Mouse (Mus musculus): ENCODE data around the gene Runx3. TPM values are rescaled to one million over a fixed set of nuclear protein-coding genes. Genes with fewer than 3 reads are reported as not detected.

Gene Runx3
- total RNA-seq, 2 experiments from 2014 or later = 0.14 TPM; not detected in 1

DNA sequence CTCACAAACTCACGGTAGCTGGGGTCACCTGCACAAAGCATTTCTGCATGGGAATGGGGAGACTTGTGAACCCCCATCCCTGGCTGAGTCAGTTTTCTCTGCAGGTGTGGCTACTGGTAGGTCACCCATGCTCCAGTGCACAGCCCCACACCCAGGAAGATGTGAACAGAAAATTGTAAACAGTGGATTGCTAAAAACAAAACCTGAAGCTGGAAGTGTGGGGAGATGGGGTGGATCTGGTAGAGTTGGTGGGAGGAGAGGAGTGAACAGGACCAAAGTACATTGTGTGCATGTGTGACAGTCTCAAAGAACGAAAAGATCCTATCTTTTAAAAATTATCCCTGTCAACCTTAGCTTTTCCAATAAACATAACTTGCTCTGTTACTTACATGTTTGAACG is 100.2 kb downstream of the Runx3 start:
- intact Hi-C loops (cut with DNase I) = loop anchor here (5.0 kb wide), 1 partner anchor 52 kb away; the partner anchor contains the start of gene Clic4
- no peak for DNase-seq (ENCODE audit: extremely low spot score in 1 of 2, low spot score in 2 of 2)
- Histone ChIP-seq H3K4me3 (no peak overlapping the region), H3K27ac (no peak overlapping the region)
- no peak for TF ChIP-seq CTCF (IDR thresholded peaks at IDR 0.05)

DNA sequence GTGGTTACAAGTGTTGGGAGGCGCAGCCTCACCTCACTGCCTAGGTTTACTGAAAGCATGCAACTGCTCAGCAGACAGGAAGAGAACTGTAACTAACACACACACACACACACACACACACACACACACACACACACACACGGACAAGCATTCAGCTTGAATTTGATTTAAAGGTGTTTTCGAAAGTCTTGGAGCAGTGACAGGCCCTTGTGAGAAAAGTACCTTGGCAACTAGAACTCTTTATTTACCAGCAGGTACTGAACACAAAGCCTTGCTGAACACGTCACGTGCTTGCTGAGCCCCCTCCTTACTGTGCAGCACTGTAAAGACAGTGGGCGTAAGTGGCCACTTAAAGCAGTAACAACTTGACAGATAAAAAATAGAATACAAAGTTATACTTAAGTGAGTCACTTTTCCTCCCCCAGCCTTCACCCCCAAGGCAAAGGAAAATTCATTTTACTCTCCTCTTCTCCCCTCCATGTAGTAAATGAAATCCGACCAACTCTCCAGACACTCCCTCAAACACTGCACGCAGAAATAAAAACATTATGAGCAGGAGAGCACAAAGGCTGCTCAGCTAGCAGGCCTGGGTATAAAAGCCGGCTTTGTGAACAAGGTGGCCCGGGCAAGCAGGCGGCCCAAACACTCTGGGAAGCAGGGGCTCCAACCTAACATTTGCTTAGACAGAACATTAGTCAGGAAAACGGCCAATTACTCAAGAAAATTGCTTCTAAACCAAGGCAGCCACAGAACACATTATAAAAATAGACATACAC is 101.4 kb downstream of the Runx3 start:
- DNase-seq (ENCODE audit: extremely low spot score in 1 of 2, low spot score in 2 of 2) = no peak
- TF ChIP-seq CTCF (IDR thresholded peaks at IDR 0.05) = no peak
- H3K27ac ChIP-seq = no peak overlapping the region
- H3K4me3 ChIP-seq = no peak overlapping the region
- intact Hi-C loops (cut with DNase I) = loop anchor here (5.0 kb wide), 1 partner anchor 50 kb away; the partner anchor contains the start of gene Clic4

DNA sequence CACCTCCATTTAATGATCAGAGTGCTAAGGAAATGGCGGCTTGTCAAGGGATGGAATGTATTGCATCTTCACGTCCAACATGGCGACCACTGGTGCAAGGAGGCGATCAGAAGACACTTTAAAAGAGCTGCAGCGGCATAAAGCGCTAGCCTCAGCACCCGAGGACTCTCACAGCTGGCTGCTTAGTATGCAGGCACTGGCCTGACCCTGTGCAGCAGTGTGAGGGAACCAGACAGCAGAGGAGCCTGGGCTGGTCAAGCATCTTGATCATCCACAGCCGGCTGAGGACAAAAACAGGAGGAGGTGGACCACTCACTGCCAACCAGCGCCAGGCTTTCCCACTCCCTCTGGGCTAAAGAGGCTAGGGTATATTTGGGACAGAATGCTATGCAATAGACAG is 103.4 kb downstream of the Runx3 start:
- no peak for TF ChIP-seq CTCF (IDR thresholded peaks at IDR 0.05)
- no peak overlapping the region for H3K27ac ChIP-seq
- DNase-seq (ENCODE audit: extremely low spot score in 1 of 2, low spot score in 2 of 2) = no peak
- no peak overlapping the region for H3K4me3 ChIP-seq
- intact Hi-C loops (cut with DNase I) = loop anchor here (5.0 kb wide), 1 partner anchor 48 kb away; the partner anchor contains the start of gene Clic4

DNA sequence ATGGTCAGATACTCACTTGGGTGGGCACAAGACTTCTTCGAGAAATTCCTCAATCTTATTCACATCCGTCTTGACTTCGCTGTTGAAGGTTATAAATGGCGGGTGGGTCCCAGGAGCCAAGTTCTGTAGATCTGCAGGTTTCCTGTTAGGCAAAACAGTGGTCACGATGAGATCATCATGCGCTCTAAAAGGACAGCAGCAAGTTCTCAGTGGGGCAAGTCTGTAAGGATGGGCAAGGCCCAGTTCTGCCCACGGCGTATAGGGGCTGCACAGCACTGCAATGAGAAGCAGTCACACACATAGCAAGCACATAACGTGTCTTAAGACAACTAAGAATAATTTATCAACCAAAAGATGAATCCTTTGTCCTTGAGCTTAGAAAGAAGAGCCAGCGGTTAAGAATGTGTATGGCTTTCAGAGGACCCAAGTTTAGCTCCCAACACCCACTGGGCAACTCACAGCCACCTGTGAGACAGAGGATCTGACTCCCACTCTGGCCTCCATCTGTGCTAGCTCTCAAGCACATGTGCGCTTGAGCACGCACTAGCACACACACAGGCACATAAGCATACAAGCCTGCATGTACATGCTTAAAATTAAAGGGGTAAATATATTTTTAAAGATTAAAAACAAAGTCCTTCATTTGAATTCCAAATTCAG is 105.7 kb downstream of the Runx3 start:
- intact Hi-C loops (cut with DNase I) = no loop called here

More for the DNA sequence above, 105.7 kb downstream of the Runx3 start:
- TF ChIP-seq CTCF (IDR thresholded peaks at IDR 0.05) = no peak
- Histone ChIP-seq H3K27ac (no peak overlapping the region), H3K4me3 (no peak overlapping the region)
- no peak for DNase-seq (ENCODE audit: extremely low spot score in 1 of 2, low spot score in 2 of 2)

Other genes with a start within 250 kb of the Runx3 start
- 100 to 1,000 TPM; 113 to 116 TPM for gene Tmem50a, start 205.6 kb upstream of the Runx3 start, total RNA-seq (2021)
- gene Rsrp1, start 197.1 kb upstream of the Runx3 start, total RNA-seq (2021) = 100 to 1,000 TPM; 284 to 304 TPM
- 10 to 100 TPM; 53.9 to 58.7 TPM for gene Syf2, start 189.8 kb upstream of the Runx3 start, total RNA-seq (2021)
- 10 to 100 TPM; 29.5 to 34.3 TPM for gene Clic4, start 152.2 kb downstream of the Runx3 start, total RNA-seq (2021)
- gene Srrm1, start 232.7 kb downstream of the Runx3 start, total RNA-seq (2021) = 100 to 1,000 TPM; 133 to 139 TPM